Mouse (Mus musculus) embryo, embryonic 11.5 days (tissue): ENCODE data around the gene Pou2f1.

ENCODE experiments used
- DNase-seq: peaks from one replicate; pipeline ENCODE4 v3.0.0-alpha.2; 2012; ENCODE audit warnings: low read depth, low spot score

Pou2f1 gene

GRCm38 (mm10) chr1:165961676-165962364 is 40.7 kb downstream of the Pou2f1 start:
- no peak for DNase-seq

- no peak for DNase-seq
These were observed 44.3 kb downstream of the Pou2f1 start for GRCm38 (mm10) chr1:165958159-165958558.

GRCm38 (mm10) chr1:165948214-165948813 is 54.2 kb downstream of the Pou2f1 start:
- no peak for DNase-seq

- no peak for DNase-seq
These were observed 59.2 kb downstream of the Pou2f1 start for GRCm38 (mm10) chr1:165943270-165943669.

- no peak for DNase-seq
These were observed 67.0 kb downstream of the Pou2f1 start for GRCm38 (mm10) chr1:165935466-165935818.

GRCm38 (mm10) chr1:165934648-165935465 is 67.6 kb downstream of the Pou2f1 start:
- DNase-seq = no peak

GRCm38 (mm10) chr1:165933915-165934647 is 68.4 kb downstream of the Pou2f1 start:
- no peak for DNase-seq

GRCm38 (mm10) chr1:165932842-165933241 is 69.6 kb downstream of the Pou2f1 start:
- DNase-seq = no peak

- DNase-seq = no peak
These were observed 72.0 kb downstream of the Pou2f1 start for GRCm38 (mm10) chr1:165930510-165930909.

- no peak for DNase-seq
These were observed 74.8 kb downstream of the Pou2f1 start for GRCm38 (mm10) chr1:165927507-165928279.

GRCm38 (mm10) chr1:165925207-165925606 is 77.3 kb downstream of the Pou2f1 start:
- no peak for DNase-seq

GRCm38 (mm10) chr1:165922488-165922887 is 80.0 kb downstream of the Pou2f1 start:
- no peak for DNase-seq

- DNase-seq = no peak
These were observed 81.5 kb downstream of the Pou2f1 start for GRCm38 (mm10) chr1:165921026-165921425.

- DNase-seq = no peak
These were observed 88.1 kb downstream of the Pou2f1 start for GRCm38 (mm10) chr1:165914416-165914801.

GRCm38 (mm10) chr1:165913720-165914415 is 88.6 kb downstream of the Pou2f1 start:
- DNase-seq = no peak

- DNase-seq = no peak
These were observed 93.0 kb downstream of the Pou2f1 start for GRCm38 (mm10) chr1:165909471-165909870.

- DNase-seq = no peak
These were observed 93.7 kb downstream of the Pou2f1 start for GRCm38 (mm10) chr1:165908806-165909205.

- DNase-seq = no peak
These were observed 94.3 kb downstream of the Pou2f1 start for GRCm38 (mm10) chr1:165908153-165908552.

GRCm38 (mm10) chr1:165903596-165903995 is 98.9 kb downstream of the Pou2f1 start:
- DNase-seq = no peak

GRCm38 (mm10) chr1:165891686-165892085 is 110.8 kb downstream of the Pou2f1 start:
- DNase-seq = no peak
